Mouse (Mus musculus): ENCODE results near the gene Arg2. TPM values are rescaled to one million over a fixed set of nuclear protein-coding genes. Genes with fewer than 3 reads are reported as not detected.

Gene Arg2
- total RNA-seq (2015) (0.54 and 0.93 TPM in 2 replicates), total RNA-seq (2017) (0.04 and 0.34 TPM in 2 replicates)

DNA sequence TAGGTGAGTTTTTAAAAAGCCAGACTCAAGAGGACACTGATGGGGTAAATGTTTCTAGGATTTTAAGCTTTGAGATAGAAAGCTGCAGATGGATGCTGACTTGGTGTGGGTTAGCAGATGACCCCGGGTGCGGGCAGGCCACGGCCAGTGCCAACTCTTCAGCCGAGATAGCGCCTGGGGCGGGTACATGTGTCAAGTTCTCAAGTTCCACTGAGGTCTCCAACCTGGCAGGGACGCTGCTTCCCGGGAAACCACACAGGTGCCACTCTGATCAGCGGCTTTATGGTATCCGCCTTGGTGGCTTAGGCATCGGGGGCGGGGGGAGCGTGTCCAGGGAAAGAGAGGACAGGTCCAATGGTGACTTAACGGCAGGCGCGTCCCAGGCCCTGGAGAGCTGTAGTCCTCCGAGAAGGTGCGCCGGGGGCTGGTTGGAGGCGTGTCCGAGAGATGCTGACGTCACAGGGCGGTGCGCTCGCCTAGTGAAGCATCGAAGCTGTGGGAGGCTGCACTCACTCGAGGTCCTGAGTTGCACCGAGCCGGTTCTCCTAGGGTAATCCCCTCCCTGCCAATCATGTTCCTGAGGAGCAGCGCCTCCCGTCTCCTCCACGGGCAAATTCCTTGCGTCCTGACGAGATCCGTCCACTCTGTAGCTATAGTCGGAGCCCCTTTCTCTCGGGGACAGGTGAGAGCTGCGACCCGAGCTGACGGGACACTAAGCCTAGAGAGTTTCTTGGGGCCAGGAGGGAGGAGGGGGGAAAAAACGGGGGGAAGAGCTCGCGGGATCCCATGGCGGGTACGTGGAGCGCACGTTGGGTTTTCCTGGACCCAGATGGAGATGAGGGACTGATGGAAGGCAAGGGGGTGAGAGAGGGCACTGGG lies at the start of gene Arg2:
Arg2 (plus strand) TSS at position 479 of the 879 bp plus-strand sequence.
- peak; percentile 90 for ATAC-seq (replicated peaks; ENCODE audit: poor library complexity)

DNA sequence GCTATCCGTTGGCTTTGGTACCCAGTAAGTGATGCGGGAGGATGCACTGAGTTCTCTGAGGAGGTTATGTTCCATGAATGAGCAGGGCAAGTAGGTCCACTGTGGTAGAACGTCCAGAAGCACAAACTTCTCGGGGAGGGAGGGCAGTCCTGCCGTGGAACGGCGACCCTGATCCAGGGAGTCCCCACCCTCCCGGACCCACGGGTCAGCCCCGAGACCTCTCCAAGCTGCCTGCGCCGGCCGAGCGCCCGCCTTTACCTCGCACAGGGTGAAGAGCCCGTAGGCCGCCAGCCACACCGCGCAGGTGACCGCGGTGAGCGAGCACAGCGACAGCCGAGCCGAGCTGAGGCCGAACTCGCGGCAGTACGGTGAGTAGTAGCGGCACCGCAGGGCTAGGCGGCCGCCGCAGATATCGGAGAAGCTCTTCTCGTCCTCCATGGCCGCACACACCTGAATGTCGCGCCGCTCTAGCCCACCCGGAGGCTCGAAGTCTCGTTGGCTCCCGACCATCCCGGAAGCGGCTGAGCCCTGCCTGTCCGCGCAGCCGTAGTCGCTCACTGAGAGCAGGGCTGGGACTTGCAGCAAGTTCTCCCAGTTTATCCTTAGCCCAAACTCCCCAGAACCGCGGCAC lies 41.3 kb upstream of the Arg2 start, which contains the start of gene Pigh:
Pigh (minus strand) TSS at position 470 of the 631 bp plus-strand sequence.
- peak; percentile 93 for ATAC-seq (replicated peaks; ENCODE audit: poor library complexity)

DNA sequence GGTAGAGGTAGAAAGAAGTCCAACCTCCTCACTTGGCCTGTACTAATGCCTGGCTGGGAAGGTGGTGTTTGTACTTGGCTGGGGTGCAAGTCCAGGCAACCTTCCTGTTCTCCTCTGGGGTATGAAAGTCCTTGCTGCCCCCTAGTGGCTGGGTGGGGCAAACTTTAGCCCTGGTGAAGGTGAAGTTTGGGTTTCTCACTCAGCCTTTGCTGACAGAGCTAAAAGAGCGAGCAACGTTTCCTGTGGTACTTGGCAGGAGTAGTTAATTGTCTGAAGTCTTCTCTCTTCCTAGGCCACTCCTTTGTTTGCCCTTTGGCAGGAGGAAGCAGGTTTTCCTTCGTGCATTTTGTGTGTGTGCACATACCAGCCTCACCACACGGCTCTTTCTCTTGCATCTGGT lies 38.0 kb upstream of the Arg2 start:
- peak; percentile 72 for ATAC-seq (replicated peaks; ENCODE audit: poor library complexity)

DNA sequence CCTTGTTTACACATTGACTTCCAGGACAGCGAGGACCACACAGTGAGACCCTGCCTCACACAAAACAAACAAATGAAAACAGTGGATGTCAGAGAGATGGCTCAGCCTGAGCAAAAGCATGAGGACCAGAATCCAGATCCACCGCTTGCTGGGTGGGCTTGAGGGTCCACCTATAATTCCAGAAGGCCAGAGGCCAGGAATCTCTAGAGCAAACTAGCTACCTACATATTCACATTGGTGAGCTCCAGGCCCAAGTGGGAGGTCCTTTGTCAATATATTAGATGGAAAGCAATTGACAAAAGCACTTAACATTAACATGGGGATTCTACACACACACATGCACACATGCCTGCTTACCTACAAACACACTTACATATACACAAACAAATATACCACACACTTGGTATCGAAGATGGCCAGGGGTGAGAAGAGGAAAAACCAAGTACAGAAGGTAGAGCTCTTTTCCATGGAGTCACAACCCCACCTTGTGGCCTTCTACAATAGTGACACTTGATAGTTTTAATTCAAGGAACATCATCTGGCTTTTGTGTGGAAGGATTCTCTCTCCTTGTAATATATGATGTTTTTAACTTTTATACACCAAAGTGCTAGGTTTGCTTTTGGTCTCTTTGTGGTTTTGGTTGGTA lies 33.3 kb upstream of the Arg2 start:
- ATAC-seq (replicated peaks; ENCODE audit: poor library complexity): peak; percentile 79

DNA sequence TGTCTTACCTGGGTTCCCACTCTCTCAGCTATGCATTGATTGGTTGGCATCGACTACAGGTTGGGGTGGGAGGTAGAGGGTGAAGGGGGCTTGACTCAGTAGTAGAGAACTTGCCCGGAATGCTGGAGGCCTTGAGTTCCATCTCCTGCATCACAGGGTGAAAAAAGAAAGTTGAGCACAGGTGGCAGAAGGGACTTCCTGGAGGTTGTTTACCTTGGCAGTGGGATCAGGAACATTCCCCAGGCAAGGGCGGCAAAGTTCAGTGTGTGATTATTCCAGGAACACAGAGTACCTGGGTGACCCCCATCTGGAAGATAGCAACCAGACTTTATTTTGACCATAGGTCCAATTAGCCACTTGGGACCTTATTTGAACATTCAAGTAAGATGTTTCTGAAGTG lies 26.8 kb upstream of the Arg2 start:
- ATAC-seq (replicated peaks; ENCODE audit: poor library complexity): no peak

DNA sequence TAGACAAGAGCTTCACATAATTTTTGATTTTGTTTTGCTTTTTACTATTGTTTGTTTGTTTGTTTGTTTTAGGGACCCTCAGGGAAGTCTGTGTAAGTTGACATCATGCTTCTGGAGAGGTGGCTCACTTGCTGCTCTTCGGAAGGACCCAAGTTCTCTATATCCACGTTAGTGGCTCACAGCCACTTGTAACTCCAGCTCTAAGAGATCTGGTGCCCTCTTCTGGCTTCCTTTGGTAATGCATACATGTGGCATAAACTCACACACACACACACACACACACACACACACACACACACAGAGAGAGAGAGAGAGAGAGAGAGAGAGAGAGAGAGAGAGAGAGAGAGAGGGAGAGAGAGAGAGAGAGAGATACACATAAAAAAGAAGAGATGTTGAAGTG lies 26.0 kb upstream of the Arg2 start:
- no peak for ATAC-seq (replicated peaks; ENCODE audit: poor library complexity)

DNA sequence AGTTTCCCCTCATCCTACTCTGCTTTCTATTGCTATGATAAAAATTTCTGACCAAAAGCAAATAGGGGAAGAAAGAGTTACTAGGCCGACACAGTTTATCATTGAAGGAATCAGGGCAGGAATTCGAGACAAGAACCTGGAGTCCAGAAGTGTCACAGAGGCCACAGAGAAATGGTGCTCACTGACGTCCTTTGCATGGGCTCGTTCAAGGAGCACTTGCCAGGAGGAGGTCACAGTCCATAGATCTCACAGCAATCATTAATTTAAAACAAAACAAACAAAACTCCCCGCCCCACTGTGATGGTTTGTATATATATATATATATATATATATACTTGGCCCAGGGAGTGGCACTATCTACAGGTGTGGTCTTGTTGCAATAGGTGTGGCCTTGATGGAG lies 25.3 kb upstream of the Arg2 start:
- no peak for ATAC-seq (replicated peaks; ENCODE audit: poor library complexity)

DNA sequence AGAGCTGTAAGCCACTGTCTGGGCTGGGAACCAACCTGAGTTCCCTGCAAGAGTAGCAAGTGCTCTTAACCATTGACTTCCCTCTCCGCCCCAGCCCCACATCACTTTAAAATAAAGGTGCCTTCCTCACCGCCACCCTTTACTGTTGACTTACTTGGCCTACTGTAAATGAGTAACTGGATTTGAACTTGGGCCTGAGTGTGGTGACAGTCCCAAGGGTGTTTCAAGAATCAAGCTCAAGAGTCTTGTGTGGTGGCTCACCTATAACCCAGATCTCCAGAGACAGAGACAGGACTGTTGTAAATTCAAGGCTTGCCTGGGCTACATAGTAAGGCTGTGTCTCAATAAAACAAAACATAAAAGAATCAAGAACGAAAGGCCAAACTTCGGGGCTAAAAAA lies 11.6 kb upstream of the Arg2 start:
- ATAC-seq (replicated peaks; ENCODE audit: poor library complexity): no peak

DNA sequence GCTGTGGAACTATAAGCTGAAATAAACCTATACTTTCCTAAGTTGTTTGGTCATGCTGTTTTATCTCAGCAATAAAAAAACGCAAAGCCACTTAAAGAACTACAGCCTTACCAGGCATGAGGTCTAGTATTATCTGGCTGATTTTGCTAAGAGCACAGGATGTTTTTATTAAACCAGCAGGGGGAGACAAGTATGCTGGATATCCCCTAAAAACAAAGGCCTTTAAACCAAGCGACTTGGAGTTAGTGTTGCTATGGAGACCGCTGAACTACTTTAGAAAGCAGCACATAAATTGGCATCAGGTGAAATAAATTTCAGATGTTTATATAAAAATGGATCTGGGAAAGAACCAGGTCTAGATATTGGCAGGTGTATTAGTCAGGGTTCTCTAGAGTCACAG lies 7.8 kb upstream of the Arg2 start:
- peak; percentile 68; the same call in 1 of the 2 replicates for ATAC-seq (replicated peaks; ENCODE audit: poor library complexity)

DNA sequence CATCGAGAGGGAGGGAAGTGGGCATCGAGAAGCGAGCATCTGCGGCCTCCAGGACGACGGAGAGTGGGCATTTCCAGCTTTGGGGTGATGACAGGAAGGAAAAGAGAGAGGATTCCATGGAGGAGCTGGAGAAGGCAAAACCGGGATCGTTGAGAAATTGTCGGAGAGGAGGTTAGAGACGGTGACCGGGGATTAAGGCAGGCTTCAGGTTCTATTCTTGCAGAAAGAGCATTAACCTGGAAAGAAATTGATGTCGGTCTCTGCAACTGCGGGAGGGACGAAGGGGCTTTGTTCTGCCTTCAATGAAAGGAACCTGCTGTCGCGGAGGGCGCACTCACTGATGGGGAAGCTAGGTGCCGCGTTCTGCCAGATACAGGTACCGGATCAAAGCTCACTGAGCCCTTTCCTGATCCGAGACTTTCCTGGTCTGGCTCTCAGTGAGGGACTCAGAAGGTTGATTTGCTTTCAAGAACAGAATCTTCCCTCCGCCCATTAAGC lies 650 bp downstream of the Arg2 start:
- ATAC-seq (replicated peaks; ENCODE audit: poor library complexity): no peak

DNA sequence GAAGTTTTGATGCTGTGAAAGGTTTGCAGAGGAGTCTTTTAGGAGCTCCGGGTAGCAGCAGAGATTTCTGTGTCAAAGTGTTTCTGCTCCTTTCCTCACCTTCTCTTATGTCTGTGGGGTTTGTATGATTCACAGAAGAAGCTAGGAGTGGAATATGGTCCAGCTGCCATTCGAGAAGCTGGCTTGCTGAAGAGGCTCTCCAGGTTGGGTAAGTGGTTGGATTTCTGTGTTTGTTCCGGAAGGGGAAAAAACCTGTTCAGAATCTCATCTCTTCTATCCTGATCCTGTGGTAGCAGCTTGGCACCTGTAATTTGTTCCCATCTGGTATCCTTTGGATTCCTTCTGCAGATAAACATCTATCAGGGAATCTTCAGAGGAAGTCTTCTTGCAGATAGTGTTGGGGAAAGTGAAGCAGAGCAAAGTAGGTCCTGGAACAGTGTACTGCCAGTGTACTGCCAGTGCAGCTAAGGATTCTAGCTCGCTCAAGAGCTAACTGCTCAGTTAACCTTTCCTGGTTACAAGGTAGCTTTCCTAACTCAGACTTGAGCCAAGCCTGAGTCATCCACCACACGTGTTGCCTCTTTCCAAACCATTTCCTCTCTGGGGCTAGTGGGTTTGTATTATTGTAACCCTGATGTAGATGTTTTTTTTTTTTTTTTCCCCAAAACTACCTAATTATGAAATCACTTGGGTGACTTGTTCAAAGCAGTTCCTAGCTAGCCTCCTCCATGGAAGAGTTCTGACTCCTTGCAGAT lies 1.3 kb downstream of the Arg2 start:
- peak; percentile 82 for ATAC-seq (replicated peaks; ENCODE audit: poor library complexity)

DNA sequence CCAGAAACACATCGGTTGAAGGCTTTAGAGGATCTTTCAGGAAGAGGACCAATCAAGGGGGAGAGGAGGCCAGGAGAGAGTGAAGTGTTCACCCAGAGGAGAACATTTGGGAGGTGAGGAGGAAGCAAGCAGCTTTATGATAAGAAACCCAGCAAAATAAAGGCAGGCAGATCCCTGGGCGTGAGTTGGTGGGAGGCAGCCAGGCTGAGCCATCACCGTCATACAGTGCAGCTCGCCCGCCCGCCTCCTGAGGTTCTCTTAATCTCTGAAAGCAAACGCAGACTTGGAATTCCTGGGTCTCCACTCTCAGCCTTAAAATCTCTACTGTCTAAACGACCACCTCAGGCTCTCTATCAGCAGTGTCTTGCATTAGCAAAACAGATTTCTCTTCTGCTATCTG lies 4.1 kb downstream of the Arg2 start:
- no peak for ATAC-seq (replicated peaks; ENCODE audit: poor library complexity)

DNA sequence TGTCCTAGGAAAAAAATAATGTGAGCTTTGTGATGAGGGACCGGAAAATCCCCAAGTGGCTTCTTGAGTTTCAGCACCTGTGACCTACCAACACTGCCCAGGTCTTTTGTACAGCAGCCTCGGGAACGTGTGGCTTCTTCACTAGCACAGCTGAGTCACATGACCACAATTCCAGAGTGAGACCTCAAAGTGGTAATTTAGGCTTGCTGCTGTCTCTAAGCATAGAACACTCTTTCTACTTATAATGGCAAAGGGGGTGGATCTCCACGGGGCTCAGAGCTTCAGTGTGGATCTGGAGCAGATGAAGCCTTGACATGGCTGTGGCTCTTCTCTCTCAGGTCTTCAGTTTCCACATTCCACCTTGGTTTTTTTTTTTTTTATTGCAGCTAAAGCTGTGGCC lies 4.5 kb downstream of the Arg2 start:
- ATAC-seq (replicated peaks; ENCODE audit: poor library complexity): no peak

DNA sequence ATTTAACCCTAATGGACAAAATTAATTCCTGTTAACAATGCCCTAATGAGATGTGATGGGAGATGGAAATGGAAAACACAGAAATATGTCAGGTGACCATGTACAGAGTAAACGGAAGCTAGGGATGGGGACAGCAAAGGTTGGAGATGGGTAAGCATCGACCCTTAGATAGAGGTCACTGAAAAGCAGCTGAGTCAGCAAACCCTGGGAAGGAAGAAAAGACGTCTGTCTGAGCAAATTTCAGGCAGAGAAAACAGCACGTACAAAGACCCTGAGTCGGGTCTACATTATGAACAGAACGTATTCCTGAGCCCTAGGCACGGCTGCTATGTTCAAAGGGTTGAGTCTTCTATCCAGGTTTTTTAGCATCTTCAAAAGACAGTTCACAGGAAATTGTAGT lies 6.4 kb downstream of the Arg2 start:
- ATAC-seq (replicated peaks; ENCODE audit: poor library complexity): no peak

DNA sequence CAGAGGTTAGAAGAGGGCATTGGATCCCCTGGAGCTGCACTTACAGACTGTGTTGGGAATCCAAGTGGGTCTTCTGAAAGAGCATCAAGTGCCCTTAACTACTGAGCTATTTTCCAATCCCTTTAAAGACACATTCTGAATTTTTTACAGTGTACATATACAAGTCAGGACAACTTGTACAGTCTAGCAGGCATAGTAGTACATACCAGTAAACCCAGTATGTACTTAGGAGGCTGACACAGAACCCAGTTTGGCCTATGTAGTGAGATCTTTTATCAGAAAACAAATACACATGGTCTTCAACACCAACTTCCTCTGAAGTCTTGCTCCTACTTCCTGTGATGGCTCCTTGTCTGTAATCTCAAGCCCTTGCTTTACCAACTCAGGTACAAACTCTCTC lies 8.4 kb downstream of the Arg2 start:
- no peak for ATAC-seq (replicated peaks; ENCODE audit: poor library complexity)

DNA sequence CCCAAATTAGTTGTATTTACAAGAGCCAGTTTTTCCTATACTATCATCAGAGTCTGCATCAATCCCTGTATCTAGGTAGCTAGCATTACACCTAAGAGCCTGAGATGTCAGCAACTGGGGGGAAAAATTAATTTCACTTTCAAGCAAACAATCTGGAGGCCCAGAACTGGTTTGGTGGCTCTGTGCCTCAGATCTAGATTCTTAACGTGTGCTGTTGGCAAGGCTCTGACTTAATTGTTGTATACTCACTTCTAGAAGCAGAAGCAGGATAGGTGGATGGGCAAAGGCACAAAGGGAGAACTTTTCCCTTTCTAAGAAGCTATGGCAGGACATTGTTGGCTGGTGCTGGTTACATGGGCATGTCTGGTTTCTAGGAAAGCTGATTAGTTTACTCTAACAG lies 8.8 kb downstream of the Arg2 start:
- ATAC-seq (replicated peaks; ENCODE audit: poor library complexity): no peak

DNA sequence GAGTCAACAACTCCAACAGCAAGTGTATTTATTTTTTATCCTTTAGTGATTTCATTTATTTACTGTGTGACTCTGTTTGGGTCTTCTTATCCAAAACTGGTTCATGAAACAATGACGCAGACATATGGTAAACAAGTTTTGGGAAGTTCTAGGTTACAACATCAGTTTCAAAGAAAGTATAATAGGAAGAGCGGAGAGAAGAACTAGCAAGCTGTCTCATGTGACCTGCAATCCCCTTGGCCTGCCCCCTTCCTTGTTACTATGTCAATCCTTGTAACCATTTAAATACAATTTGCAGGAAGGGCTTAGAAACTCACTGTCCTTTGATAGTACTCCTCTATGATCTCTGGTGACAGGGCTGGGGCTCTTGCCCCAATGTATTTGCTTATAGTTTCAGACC lies 10.2 kb downstream of the Arg2 start:
- ATAC-seq (replicated peaks; ENCODE audit: poor library complexity): peak; percentile 60; the same call in 1 of the 2 replicates

DNA sequence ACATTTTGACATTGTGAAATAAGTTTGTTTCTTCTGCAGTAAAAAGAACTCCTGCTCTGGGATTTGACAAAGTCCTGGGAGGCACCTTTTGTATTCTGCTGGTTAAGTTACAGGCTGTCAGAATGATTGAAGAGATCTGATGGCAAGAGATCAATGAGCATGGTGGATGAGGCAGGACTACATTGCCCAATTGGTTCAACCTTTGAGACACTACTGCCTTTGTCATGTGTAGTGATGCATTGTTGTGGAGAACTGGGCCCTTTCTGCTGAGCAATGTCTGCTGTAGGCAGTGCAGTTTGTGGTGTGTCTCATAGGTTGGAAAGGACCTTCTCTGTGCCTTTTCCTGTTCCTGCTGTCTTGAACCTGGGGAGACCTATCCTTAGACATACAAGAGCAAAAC lies 10.8 kb downstream of the Arg2 start:
- ATAC-seq (replicated peaks; ENCODE audit: poor library complexity): no peak

DNA sequence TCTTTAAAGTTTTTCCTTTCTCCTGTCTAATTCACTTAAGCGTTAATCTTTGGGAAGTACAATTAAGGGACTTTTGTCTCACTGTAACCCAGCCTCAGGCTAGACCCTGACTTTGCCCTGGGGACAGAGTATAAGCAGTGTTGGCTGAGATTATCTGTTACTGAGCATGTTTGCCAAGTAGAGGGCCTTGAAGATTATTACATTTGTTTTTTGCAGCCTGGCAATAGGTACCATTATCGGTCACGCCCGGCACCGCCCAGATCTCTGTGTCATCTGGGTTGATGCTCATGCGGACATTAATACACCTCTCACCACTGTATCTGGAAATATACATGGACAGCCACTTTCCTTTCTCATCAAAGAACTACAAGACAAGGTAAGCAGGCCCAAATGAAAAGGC lies 19.1 kb downstream of the Arg2 start:
- no peak for ATAC-seq (replicated peaks; ENCODE audit: poor library complexity)

DNA sequence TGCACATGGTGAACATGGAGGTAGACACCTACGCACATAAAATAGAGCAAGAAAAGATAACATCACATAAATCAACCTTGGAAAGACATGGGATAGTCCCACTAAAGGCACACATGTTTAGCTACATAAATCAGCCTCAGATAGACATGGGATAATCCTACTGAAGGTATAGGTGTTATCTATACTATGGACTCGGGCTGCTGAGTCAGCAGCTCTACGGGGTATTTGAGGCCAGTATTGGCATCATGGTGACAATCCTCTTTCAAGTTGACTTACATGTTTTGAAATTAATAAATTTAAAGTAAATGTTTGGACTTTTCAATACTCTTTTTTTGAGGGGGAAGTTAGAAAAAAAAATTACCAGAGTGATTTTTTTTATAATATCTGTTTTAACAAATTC lies 32.3 kb downstream of the Arg2 start:
- ATAC-seq (replicated peaks; ENCODE audit: poor library complexity): no peak

DNA sequence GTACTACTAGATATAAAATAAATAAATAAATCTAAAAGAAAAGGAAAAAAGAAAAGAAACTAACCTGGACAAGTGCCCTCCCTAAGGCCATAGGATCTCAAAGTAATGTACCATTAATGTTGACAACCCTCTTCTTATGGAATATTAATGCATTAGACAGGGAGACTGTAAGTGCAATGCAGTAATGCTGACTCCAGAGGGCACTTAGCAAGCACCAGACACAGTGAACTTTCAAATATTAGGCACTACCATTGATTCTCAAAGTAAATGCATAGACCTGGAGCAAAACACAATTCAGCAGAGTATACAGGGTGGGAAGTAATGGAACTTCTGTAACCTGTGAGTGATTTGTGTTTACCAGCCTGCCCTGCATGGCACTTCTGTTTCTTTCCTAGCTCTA lies 38.6 kb downstream of the Arg2 start:
- no peak for ATAC-seq (replicated peaks; ENCODE audit: poor library complexity)
